Mouse (Mus musculus) testis, adult 2 months (tissue): ENCODE measurements around the gene Thada.

Source experiments
- CTCF ChIP-seq: fragments of 200-500 bp; IDR thresholded peaks from 2 replicates; pipeline ENCODE4 v1.5.1; 2012; ENCODE audit warnings: low read depth, mild to moderate bottlenecking, inconsistent platforms, low read length, moderate library complexity; ENCODE audit not compliant: control insufficient read depth, insufficient read depth, insufficient replicate concordance
- POLR2A ChIP-seq: fragments of 200-500 bp; IDR thresholded peaks from 2 replicates; pipeline ENCODE4 v1.6.1; 2012; ENCODE audit warnings: low read depth, mild to moderate bottlenecking, inconsistent platforms, low read length, moderate library complexity; ENCODE audit not compliant: control insufficient read depth

DNA sequence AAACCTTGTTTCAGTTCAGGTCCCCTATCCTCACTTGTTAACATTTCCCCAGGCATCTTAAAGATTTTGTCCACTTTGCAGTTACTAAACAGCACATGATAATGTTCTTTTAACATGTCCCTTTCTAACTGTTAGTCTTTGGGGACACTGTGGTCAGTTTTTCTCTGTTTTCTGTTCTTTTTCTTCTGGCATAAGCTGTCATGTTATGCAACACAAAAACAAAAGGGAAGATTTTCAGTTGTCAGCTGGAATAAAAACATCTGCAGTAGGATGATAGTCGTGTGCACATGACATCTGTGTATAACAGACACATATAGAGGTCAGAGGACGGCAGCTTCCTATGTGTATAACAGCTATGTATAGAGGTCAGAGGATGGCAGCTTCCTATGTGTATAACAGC lies 39.9 kb upstream of the Thada start:
- TF ChIP-seq CTCF (no peak), POLR2A (no peak)
